Mouse (Mus musculus) hindbrain, embryonic 15.5 days (tissue): ENCODE results near the gene Limk1. TPM values are rescaled to one million over a fixed set of nuclear protein-coding genes. Genes with fewer than 3 reads are reported as not detected.

ENCODE experiments used
- polyA plus RNA-seq: library from polyadenylated mRNA; unstranded; fragments of >200 nt; fragmentation: Nextera tagmentation; extraction: Ambion mirVana; gene quantifications from 2 replicates; pipeline ENCODE4 v1.2.1, GENCODE M21; 2015

The Limk1 gene
- polyA plus RNA-seq, 1 experiment from 2014 or later = 25.8 TPM

Other genes starting within 250 kb of the Limk1 start
- 69.0 and 73.7 TPM in 2 replicates for gene Gtf2ird1, start 231.9 kb downstream of the Limk1 start, polyA plus RNA-seq
- 13.8 and 14.9 TPM in 2 replicates for gene Clip2, start 136.2 kb downstream of the Limk1 start, polyA plus RNA-seq
- 0.47 and 0.88 TPM in 2 replicates for gene Syna, start 128.4 kb downstream of the Limk1 start, polyA plus RNA-seq
- 190 and 194 TPM in 2 replicates for gene Rfc2, start 107.2 kb downstream of the Limk1 start, polyA plus RNA-seq
- 4.0 and 4.2 TPM in 2 replicates for gene Lat2, start 73.6 kb downstream of the Limk1 start, polyA plus RNA-seq
- 336 TPM in 2 replicates for gene Eif4h, start 49.1 kb downstream of the Limk1 start, polyA plus RNA-seq
- gene Eln, start 58.7 kb upstream of the Limk1 start, polyA plus RNA-seq = 21.0 and 24.5 TPM in 2 replicates
- not detected in 2 replicates for gene Tmem270, start 218.1 kb upstream of the Limk1 start, polyA plus RNA-seq
- 0.23 TPM in 1 of 2 replicates, not detected in the other for gene Cldn13, start 226.9 kb upstream of the Limk1 start, polyA plus RNA-seq
- gene Mettl27, start 243.8 kb upstream of the Limk1 start, polyA plus RNA-seq = 6.5 and 6.8 TPM in 2 replicates